Mouse (Mus musculus) brain, embryonic 14.5 days (tissue): ENCODE results near the gene Pde6b. TPM values are rescaled to one million over a fixed set of nuclear protein-coding genes. Genes with fewer than 3 reads are reported as not detected.

Source experiments
- DNase-seq: peaks from one replicate; pipeline ENCODE4 v3.0.0-alpha.2; 2011; ENCODE audit warnings: low read depth
- CTCF ChIP-seq: fragments of 200-500 bp; IDR thresholded peaks from 2 replicates; pipeline ENCODE4 v1.5.1; 2012; ENCODE audit warnings: inconsistent platforms, mild to moderate bottlenecking, moderate library complexity, borderline replicate concordance; ENCODE audit not compliant: insufficient read depth, insufficient read length; ENCODE audit errors: extremely low read depth
- POLR2A ChIP-seq: fragments of 200-500 bp; IDR thresholded peaks from 2 replicates; pipeline ENCODE4 v1.6.1; 2012; ENCODE audit warnings: mild to moderate bottlenecking, inconsistent platforms, borderline replicate concordance; ENCODE audit not compliant: poor library complexity, insufficient read depth, insufficient read length, severe bottlenecking; ENCODE audit errors: extremely low read depth
- polyA plus RNA-seq: library from polyadenylated mRNA; depleted of rRNA; stranded (reverse); fragments of >200 nt; gene quantifications from 2 replicates; pipeline ENCODE4 v1.2.3, GENCODE M21; 2012; rRNA removed

The Pde6b gene
- polyA plus RNA-seq = not detected in 2 replicates

DNA sequence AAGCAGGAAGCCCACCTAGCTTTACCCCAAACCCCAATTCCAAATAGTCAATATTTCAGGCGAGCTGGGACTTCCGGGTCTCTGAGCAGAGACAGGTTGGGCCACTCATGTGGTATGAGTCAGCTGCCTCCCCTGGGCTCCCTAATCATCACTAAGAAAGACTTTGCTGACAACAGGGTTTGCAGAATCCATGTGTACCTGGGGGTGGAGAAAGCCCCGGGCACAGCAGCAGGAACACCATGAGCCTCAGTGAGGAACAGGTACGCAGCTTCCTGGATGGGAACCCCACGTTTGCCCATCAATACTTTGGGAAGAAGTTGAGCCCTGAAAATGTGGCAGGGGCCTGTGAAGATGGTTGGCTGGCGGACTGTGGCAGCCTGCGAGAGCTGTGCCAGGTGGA is at the start of gene Pde6b:
TSS of gene Pde6b (plus strand) at position 191 of the 400 bp plus-strand sequence.
- TF ChIP-seq CTCF (no peak), POLR2A (no peak)
- no peak for DNase-seq

DNA sequence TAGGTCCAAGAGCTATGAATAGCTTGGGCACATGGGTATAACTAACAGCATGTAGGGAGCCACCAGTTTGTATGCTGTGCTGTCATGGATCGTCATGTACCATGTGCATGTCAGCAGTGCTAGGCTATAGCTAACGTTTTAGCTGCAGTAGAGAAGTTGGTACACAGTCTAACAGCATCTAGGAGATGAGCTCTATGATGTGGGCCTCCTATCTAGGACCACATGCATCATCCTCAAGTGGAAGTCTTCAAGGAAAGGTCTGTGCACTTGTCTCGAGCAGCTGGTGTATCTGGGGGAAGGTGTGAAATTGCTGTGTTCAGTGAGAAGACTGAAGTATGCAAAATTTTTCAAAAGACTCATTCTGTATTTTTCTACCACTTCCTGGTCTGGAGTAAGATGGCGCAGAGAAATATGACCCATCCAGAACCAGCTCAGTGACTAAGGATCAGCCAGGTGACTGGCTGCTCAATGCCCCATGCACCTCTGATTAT is 44.5 kb upstream of the Pde6b start:
- TF ChIP-seq POLR2A (no peak), CTCF (no peak)
- DNase-seq = no peak

DNA sequence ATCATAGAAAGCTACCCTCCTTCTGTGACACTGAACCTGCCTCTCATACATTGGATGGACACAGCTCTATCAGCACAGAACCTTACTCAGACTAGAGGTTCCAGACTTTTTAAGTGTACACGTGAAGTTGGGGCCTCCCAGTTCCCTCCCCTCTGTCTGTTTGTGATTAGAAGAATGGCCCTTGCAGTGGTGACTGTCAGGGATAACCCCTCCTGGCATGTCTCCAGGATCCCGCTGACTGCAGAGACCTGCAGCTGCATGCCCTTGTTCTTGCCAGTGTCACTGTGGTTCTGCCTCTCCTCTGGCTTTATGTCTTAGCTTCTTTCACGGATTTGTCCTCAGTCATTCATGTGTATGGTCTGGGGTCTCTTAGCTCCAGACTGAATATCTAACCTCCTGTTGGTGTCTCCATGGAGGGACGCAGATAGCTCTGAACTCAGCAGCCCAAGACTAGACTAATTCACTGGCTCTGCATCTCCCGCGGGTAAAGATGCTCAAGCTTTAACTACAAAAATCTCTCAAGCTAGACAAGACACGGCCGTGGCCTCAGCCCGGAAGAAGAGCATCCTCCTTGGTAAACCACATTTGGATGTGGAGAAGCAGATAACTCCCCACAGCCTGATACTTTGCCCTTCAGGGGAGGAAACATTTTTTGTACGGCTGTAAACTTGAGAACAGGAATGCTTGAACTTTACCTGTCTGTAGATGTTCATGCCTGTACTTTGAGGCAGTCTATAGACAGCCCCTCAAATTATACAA is 42.7 kb upstream of the Pde6b start:
- no peak for DNase-seq
- no peak for TF ChIP-seq POLR2A

DNA sequence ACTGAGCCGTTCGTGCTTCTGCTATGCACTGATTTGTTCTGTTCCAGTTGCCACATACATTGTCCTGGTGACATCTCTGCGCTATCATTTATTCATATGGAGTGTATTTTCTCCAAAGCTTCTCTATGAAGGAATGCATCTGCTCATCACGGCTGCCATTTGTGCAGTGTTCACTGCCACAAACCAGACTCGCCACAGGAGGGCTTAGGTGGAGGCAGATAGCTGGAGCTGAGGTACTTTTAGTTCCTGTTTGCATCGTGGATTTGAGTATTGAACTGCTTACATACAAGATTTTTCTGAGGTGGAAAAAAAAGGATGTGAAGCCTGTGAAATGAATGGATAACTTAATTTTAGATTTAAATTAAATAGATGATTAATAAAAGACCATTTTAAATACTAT is 40.3 kb upstream of the Pde6b start:
- TF ChIP-seq CTCF = no peak
- no peak for TF ChIP-seq POLR2A
- DNase-seq = no peak

DNA sequence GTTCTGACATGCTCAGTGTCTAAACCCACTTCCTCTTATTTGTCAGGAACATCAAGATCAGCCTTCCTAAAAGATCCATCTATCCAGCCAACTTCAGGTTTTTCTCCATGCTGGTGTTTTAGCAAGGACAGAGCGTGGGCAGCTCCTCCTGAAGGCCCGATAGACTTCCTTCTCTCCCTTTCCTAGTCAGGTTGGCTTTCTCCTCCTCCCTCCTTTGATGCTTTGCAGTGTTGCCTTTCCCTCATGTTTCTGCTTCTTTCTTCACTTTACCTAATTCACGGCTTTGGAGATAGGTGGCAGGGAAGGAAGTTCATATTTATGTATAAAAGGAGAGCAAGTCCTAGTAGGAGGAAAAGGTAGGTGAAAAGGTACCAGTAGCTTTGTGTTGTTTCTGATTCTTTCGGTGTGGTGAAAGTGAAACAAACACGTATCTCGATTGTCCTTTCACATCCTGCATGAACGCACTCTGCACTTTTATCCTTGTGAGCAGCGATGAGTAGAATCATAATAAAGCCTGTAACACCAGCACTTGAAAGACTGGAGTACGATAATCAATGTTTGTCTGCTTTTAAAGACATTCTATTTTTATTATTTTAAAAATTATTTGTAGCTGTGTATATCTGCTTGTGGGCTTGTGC is 38.6 kb upstream of the Pde6b start:
- no peak for DNase-seq
- TF ChIP-seq CTCF (no peak), POLR2A (no peak)

DNA sequence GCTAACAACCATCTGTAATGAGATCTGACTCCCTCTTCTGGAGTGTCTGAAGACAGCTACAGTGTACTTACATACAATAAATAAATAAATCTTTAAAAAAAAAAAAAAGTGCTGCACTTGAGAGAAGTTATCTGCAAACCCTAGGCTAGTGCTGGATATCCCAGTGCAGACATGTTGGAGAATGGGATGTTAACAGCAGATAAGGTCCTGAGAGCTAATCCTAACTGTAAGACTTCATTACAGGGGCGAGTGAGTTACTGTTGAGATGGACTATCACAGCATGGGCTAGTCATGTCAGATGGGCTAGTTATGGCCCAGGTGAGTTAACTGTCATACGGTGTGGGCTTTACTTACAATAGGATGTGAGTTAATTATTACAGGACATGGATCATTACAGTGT is 34.1 kb upstream of the Pde6b start:
- no peak for DNase-seq
- no peak for TF ChIP-seq POLR2A
- no peak for TF ChIP-seq CTCF

DNA sequence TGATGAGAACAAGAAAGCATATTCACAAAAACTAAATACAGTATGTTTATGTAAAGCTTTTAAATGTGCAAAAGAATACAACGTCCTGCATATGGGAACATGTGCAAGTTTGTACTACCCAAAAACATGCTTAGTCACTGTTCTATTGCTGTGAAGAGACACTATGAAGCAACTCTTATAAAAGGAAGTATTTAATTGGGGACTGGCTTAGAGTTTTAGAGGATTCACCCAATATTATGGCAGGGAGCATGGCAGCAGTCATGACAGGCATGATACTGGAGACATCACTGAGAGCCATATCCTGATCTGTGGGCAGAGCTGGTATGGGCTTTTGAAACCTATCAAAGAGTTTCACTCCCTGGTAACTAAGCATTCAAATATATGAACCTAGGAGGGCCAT is 30.3 kb upstream of the Pde6b start:
- DNase-seq = no peak
- no peak for TF ChIP-seq POLR2A
- TF ChIP-seq CTCF = no peak

DNA sequence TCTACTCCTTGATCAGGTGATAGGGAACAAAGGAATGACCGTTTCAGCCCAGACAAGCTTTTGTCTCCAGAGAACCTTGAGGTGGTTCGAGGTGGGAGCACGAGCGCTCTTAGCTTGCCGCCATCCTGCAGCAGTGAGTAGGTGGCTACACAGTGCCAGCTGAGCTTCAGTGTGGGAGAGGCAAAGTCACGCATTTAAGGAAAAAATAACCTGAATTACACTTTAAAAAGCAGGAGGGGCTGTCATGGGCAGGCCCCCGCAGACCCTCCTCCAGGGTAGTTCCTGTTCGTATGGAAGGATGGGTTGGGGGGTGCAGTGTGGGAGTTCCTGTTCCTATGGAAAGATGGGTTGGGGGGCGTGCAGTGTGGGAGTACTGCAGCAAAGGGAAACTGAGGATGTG is 28.7 kb upstream of the Pde6b start:
- TF ChIP-seq CTCF = no peak
- TF ChIP-seq POLR2A = no peak
- DNase-seq = no peak

DNA sequence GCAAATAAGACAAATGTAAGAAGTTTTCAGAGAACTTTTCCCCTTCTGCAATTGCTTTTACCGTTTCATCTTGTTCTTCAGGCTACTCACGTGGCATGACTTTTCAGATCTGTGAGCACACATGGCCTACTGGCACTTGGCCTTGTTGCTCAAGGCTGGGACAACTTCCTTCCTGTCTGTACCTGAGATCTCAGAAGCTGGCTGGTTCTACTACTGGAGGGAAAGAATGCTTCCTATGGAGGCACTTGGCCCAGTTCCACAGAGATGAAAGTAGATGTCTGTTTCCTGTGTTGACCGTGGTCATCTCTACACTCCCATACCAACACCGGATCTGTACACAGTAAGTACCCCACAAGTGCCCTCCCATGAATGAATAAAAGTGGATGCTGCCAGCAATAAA is 28.0 kb upstream of the Pde6b start:
- DNase-seq = no peak
- TF ChIP-seq CTCF (no peak), POLR2A (no peak)

DNA sequence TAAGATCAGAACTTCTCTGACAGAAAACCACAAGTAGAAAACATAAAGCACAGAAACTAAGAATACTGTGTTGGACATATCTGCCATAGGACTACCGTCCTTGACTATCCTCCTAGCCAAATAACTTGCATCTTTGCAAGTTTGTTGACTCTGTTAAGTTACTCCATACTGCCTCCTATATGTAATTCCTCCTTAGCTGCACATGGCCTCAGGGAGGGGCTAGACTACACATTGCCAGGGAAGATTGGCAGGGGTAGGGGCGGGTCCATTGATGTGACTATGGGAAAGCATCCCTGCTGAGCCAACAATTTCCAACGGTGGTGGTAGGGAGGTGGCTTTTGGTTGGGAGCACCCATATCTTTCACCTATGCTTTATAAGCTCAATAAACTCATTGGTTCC is 25.9 kb upstream of the Pde6b start:
- DNase-seq = no peak
- TF ChIP-seq POLR2A = no peak
- TF ChIP-seq CTCF = no peak

DNA sequence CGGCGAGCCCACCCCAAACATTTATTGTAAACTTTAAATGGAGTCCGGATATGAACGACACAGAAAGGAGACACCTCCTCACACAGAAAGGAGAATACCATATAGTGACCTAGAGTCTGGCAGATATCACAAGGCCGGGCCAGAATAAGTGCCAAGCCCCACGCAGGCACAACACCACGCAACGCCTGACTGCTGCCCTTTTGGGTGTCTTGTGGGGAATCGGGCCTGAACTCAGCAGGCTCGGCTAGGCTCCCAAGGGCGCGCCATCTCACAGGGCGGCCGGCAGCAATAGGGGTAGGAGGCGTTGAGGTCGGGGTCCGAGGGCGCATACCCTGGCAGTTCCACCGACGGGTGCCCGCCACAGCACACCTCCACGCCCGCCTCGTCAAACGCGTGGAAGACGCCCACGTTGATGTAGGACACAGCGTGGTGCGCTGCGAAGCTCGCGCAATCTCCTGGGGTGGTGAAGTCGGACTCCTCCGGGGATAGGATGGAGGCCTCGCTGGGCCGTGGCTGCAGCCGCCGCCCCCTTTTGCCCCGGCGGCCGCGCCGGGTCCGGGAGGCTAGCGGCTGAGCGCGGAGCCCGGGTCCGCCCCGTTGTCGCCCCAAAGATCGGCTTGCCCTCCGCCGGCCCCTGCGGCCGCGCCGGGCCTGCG is 21.7 kb upstream of the Pde6b start:
- DNase-seq = no peak
- no peak for TF ChIP-seq POLR2A
- no peak for TF ChIP-seq CTCF

DNA sequence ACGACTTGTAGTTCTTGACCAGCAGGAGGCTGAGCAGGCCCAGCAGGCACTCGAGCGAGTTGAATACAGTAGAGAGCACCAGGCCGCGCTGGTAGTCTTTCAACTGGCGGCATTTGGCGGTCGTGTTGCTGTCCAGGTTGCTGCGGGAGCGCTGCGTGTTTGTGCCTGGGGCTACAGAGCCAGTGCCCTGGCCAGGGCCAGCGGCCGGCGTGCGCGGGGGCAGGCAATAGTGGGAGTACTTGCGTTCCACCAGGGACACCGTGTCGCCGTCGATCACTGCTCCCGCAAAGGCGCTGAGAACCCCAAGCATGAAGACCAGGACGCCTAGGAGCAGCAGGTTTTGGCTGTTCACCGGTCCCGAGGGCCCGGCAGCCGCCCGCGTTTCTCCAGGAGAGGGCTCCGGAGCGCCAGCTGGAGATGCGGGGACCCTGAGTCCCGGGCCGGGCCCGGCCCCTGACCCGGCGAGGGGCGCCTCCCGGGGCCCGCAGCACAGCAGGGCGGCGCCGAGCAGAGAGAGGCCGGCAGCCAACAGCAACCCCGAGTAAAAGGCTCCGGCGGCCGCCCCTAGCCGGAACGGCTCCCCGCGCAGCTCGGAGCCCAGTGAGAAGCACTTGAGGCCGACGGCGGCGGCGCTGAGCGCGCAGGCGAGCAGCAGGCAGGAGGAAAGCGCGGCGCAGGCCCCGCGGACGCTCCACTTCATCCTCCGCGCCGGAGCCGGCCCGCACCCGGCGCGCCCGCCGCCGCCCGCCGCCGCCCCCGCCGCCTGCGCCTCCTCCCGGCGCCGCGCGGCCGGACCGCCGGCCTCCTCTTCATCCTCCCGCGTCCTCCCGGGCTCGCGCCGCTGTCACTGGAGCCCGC is 21.0 kb upstream of the Pde6b start:
- peak; percentile 5; the same call in 1 of the 2 replicates for TF ChIP-seq CTCF
- no peak for TF ChIP-seq POLR2A
- DNase-seq = peak; percentile 59
